Mouse (Mus musculus) regulatory T cell (primary cell): ENCODE data around the gene Parp6.

Experiments used
- in situ Hi-C: fragments of 300-600 bp; cut with MboI, MseI; formaldehyde crosslinking; loops from one replicate; pipeline ENCODE4 v1.15.1; 2025; ENCODE audit warnings: high pct_unique_total_duplicates

Parp6 gene

DNA sequence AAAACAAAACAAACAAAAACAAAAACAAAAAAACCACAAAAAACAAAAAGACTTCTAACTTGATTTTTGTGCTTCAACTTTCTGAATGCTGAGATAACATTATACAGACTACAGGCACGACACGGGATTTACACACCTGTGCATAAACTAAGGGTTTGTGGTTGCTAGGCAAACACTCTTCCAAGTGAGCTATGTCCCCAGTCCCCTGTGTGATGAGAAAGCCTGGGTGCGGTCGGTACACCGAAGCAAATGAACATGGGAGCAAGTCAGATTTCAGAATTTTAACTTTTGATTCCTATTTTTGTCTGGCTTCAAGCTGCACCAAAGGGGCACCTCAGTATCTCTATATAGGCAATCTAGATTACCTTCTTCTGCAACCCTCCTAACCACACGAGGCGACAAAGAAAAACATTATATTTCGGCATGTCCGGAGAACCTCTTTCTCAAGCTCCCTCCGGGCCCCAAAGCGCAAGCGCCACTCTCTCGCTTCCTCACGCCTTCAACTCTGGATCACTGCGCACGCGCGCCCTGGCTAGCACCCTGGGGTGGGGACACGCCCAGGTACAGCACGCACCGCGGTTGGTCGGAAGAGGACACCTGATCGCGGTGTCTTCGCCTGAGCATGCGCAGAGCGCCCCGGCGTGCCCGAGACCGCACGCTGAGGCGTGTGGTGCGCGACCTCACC is at the start of gene Parp6:
Gene Parp6 (plus strand): TSS at position 663 of the 685 bp plus-strand sequence.
- in situ Hi-C loops: no loop called here

DNA sequence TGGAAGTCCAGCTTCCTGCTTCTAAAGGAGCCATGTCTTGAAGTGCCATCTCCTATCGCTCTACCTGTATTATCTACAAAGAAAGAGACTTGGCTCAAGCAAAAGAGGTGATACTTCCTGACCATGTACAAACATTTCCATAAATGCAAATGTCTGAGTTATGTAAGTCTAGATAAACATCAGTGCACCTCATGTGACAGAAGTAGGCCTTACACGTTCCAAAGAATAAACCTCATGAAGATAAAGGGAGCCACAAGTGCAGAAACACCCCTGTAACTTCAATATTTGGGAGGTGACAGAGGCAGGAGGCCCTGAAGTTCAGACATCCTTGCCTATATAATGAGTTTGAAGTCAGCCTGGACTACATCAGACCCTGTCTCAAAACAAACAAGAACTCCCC is 45.2 kb upstream of the Parp6 start:
- in situ Hi-C loops: no loop called here

DNA sequence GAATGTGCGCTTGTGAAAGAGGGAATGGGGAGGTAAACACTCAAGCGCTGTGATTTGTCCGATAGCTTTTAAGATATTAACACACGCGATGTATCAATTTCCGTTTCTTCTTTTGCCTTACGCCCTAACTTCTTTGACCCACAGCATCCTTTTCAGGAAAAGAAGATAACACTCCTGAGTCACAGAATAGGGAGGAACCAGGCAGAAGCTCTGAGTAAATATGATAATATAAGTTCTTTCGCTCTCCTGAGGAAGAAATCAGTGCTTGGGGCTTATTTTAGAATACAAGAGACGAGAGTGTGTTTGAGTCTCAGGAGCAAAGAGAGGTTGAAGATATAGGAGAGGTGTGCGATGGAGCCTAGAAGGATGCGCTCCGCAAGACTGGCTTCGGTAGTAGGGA is 39.7 kb upstream of the Parp6 start:
- in situ Hi-C loops: no loop called here

DNA sequence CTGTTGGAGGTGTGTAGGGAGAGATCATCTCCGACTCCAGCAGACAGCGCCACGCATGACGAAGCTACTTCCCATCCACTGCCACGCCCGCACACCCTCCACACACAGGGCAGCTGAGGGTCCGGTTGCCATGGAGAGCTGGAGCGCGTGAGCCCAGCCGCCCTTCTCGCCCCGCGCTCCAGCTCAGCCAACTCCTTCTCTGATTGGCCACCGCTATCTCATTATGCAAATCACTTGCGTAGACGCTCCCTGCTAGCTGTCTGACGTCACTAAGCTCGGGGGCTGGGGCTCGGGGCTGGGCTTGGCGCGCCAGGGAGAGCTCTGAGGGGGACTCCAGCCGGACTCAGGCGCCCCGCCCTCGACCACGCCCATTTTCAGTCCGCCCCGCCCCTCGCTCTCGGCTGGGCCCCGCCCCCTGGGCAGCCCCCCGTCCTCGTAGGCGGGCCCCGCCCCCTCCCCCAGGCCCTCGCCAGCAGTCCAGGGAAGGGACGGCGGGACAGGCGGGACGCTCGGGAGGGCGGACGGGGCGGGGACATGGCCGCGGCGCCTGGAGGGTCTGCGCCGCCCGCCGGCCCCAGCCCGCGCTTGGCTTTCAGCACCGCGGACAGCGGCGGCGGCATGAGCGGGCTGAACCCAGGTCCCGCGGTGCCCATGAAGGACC is 39.1 kb upstream of the Parp6 start, which contains the start of gene Celf6:
Gene Celf6 (plus strand): TSS at position 74 of the 661 bp plus-strand sequence.
- in situ Hi-C loops: no loop called here

DNA sequence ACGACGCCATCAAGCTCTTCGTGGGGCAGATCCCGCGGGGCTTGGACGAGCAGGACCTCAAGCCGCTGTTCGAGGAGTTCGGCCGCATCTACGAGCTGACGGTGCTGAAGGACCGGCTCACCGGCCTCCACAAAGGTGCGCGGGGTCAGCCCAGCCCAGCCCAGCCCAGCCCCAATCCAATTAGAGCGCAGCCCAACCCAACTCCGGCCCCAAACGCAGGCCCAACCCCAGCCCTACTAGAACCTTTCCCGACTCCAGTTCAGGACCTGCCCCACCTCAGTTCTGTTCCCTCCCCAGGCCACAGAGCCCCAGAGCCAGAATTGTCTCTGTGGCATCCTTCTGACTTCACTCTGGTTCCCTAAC is 38.6 kb upstream of the Parp6 start:
- in situ Hi-C loops: no loop called here

DNA sequence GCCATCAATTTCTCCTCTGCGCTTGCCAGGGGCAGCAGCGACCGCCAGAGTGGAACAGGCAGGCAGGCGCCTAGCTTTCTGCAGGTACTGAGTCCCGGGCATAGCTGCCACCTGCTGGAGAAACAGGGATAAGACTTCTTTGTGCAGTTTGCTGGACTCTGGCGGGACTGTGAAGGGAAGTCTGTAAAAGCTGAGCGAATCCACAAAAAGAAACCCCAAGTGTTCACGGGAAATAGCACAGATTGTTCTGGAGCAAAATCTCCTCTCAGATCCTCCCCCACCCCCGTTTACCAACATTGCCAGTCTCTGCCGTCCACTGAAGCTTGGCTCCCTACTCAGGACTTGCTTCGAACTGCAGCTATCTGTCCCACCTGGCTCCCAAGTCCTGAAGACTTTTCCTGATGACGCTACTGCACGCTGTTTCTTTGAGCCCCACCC is 32.2 kb upstream of the Parp6 start:
- in situ Hi-C loops: loop anchor here (5.0 kb wide), 1 partner anchor 573 kb away; no protein-coding TSS in a partner anchor

DNA sequence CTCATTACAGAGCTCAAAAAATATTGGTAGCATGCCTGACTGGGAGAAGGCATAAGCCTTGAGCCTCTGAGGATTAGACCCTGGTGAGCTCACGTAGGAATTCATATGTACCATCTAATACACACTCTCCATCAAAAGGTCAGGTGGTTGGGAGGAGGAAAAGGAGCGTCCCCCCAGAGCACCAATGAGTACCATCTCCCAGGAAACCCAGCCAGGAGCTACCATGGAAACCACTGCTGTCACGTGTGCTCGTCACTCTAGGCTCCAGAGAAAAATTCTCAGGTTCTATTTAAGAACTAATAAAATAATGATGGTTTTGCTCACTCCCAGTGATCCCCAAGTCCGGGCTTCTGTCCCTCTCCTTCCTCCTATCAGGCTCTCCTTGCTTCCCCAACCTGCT is 28.8 kb upstream of the Parp6 start:
- in situ Hi-C loops: loop anchor here (5.0 kb wide), 1 partner anchor 576 kb away; no protein-coding TSS in a partner anchor

DNA sequence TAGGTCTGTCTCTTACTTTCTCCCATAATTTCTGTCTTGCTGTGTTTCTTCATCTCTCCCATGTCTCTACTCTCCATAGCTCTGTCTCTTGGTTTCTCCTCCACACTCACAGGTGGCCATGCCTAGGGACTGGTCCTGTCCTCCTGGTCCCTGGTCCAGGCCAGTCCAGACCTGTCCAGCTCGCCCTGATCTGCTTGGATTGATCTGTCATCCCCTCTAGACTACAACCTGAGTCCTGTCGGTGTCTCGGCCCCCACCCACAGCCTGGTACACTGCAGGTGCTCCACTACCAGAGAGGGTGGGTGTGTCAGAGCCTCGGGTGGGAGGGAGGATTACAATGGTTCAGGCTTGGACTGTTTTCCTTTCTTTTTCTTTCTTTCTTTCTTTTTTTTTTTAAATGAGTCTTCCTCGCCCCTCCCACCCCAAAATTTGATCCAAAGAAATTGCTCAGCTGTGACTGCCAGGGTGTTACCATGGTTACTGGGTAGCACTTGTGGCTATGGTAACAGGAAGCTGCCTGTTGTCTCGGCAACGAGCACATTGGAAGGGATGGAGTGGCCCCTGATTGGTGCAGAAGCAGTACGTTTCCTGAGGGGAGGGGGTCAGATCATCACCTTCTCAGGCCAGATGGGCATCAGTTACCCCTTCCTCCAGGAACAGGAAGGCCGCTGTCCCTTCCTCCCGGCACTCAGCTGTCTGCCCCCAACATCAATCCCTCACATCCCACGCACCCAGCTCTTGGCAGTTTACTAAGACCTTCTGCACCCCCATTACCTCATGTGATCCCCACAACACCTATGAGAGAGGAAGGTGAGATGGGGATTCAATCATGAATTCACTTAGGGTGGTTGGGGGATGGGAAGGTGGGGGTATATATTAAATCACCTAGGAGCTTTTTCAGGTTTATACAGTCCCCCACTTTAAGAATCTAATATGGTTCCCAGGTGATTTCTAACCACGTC is 28.1 kb upstream of the Parp6 start:
- in situ Hi-C loops: loop anchor here (5.0 kb wide), 1 partner anchor 577 kb away; no protein-coding TSS in a partner anchor

DNA sequence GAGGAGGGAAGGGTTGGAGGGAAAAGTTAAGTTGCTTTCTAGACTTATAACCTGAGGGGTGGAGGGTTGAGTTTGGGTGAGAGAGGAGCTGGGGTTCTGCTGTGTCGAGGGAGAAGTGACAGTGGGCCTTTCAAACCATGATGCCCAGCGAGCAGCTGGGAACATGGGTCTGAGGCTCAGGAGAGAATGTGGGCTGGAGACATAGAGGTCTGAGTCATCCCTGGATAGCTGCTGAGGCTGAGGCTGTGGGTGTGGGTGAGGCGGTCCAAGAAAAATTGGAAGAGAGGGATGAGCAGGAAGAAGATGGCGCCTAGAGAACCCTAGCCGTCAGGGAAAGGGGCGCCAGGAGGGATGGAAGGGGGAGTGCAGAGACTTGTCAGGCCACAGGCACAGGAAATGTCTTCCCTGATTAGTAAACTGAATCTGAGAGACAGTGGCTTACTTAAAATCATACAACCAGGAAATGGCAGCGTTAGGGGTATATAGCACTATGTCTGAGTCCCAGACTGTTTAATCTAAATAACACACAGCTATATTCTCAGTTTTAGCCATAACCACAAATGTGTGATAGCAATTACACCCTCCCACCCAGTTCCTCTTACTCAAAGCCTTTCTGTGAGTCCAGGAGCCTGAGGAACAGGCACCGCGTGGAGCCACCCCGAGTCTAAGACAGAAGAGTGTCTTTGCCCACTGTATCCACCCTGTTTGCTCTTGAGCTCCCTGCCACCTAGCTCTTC is 27.2 kb upstream of the Parp6 start:
- in situ Hi-C loops: loop anchor here (5.0 to 10.0 kb wide), 2 partner anchors 578 to 975 kb away; no protein-coding TSS in a partner anchor

DNA sequence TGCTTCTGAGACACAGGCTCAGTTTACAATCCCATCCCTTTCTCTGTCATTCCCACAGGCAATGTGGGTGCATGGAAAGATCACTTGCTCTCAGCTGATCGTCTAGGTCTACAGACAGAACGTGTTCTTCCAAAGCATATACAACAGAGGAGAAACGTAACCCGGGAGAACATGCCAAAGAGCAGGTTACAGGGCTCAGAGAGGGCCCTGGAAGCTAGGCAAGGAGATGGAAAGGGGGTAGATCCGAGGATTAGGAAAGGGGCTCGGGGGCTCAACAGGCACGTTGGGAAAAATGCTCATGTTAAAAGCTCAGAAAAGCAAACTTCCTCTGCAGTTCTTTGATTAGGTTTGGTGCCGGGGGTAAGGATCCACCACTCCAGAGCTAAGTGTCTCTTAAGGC is 15.4 kb upstream of the Parp6 start:
- in situ Hi-C loops: no loop called here

DNA sequence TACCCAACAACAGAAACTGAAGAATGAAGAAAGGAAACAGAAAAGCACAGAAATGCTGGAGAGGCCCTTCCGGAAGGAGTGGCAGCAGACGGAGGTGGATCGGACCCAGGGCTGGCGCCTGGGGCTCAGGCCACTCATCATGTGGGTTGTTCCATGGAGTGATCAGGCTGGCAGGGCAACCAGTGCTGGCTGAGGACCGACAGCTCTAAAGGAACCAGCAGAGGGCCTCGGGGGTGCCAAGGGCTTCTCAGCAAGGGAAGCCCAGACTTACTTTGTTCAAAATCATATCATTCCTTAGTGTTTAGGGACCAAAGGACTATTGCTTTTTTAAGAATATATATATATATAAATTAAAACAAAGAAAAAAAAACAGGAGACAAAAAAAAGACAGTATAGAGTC is 11.1 kb upstream of the Parp6 start:
- in situ Hi-C loops: no loop called here

DNA sequence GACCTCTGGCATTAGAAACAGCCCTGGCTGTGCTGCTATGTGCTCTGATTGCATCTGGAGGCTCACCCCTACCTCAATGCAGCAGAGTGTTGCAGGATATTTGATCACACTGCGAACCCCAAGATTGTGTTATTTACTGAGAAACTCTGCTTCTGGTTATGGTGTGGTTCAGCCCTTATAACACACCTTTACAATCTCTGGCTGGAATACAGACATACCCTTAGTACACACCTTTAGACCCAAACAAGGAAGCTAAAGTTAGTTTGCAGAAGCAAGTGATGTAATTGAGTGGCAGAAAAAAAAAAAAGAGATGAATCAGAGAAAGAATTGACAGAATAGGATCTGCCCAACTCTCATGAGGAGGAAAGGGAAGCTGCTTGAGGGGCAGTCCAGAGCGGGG is 6.1 kb upstream of the Parp6 start:
- in situ Hi-C loops: no loop called here

DNA sequence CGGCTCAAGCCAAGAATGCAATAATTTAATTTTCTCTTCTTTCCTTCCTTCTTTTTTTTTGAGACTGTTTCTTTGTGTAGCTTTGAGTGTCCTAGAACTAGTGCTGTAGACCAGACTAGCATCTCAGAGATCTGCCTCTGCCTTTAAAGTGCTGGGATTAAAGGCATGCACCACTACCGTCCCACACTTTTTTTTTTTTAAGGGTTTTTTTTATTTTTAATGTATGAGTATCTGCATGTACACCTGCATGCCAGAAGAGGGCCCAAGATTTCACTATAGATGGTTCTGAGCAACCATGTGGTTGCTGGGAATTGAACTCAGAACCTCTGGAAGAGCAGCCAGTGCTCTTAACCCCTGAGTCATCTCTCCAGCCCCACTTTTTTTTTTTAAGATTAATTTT is 1.3 kb upstream of the Parp6 start:
- in situ Hi-C loops: no loop called here

DNA sequence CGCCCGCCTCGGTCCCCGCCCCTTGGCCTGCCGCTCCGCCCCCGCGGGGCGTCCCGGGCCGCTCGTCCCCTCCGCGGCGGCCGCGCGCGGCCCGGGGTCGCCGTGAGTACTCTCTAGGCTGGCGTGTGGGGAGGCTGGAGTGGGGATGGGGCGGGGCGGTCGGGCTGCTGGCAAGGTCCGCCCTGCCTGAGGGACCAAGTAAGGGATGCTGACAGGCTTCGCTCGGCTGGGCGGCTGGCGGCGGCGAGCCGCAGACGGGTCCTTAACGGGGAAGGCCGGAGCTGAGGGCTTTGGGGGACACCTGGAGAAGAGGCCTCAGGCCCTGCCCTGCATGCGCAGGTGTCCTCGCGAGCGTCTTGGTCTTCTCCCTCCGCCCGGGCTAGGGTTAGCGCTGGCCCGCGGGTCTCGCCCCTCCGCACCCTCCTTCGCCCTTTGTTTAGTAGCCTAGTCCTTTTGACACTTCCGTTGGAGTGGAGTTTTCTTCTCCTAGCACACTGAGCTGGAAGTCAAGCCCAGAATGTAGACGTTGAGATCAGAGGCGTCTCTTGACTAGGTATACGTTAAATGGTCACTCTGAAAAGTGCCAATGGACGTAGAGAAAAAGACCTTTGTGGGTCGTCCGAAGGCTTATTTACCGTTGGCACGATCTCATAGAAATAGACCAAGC is 356 bp downstream of the Parp6 start:
- in situ Hi-C loops: no loop called here

DNA sequence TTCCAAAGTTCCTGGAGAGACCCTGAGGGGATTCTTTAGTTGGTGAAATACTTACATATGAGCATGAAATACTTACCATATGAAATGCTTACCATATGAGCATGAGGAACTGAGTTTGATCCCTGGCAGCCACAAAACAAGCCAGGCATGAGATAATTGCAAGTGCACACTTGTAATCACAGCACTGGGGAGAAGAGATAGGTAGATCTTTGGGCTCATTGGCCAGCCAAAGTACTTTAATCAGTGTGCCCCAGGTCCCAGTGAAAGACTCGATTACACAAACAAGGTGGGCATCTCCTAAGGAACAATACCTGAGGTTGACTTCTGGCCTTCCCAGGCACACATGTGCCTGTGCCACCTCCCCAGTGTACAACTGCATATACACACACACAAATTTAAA is 21.3 kb downstream of the Parp6 start:
- in situ Hi-C loops: no loop called here

DNA sequence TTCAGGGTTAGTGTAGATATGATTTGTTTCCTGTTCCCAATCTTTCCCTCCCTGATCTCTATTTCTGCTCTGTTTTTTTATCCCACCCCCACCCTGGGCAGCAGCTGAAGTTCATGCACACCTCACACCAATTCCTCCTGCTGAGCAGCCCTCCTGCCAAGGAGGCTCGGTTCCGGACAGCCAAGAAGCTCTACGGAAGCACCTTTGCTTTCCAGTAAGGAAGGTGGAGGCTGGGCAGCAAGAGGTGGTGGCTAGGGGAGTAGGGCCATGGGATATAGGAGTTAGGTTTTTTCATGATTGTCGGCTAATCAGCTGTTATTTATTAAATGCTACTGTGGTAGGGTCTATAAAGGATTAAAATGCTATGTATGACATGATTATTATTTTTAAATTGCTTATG is 22.9 kb downstream of the Parp6 start:
- in situ Hi-C loops: no loop called here

DNA sequence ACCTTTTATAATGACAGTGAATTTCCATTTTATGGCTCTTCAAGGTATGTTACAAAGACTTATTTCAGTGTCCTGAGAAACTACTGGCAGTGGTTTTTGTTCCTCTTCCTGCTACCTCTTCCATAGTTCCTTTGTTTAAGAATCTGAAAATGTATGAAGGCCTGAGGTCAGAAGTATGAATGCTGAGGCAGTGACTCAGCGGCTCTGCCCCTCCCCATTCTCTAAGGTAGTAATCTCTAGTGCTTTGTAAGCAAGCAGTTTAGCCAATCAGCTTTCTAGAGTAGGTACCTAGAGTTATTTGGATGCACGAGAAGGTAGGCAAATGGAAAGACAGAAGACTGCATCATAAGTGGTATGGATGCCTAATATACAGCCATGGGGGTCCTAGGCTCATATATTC is 24.2 kb downstream of the Parp6 start:
- in situ Hi-C loops: no loop called here

DNA sequence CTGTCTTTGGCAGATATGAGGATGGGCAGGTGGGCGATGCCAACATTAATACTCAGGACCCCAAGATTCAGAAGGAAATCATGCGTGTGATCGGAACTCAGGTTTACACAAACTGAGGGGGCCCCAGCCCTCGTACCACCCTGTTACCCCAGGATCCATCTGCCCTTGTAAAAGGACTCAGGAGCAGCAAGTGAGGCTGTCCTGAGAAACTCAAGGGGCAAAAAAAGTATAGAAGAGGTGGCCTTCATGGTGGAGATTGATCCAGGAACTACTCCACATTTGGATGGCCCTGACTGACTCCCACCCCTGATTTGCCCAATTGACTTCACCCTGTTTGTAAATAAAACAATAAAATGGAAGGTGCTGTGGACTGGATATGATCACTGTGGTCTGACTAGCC is 32.8 kb downstream of the Parp6 start:
- in situ Hi-C loops: no loop called here

DNA sequence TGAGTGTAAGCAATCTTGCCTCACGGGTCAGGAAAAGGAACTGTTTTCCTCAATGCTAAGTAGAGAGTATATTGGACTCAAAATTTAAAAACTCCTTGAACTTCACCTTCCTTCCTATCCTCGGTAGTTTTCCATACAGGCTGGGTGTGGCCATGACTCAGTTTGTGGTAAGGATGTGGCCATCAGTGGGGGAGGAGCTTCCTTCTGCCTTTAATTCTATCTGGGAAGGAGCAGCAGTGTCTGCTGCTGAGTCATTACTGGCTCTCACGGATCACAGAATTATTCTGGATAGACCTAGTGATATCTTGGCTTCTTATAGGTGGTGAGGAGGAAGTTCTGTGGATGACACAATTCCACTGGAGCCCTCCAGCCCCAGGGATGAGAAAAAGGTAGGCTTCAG is 36.3 kb downstream of the Parp6 start:
- in situ Hi-C loops: no loop called here

DNA sequence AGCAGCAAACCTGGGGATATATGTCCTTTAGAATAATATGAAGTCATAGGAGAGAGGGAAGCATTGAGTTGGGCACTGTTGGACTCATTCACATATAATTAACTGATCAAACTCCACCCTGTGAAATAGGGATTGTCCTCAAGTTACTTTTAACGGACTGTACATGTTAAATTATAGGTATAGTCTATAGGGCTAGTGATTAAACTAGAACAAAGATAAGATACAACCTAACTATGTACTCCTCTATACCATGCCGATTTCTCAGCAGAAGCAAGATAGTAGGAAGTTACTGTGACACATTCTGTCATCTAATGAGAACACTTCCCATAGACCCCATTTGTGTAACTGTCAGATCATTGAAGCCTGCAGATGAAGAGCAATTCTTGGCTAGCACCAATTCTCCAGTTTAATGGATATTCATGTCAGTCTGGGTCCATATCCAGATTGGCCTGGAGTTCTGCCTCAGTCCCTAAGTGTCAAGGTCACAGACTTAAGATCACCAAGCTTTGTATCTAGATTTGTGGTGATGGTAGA is 37.4 kb downstream of the Parp6 start:
- in situ Hi-C loops: no loop called here
